Mouse (Mus musculus) cerebellum, adult 2 months (tissue): ENCODE data around the gene Dnajb13. TPM values are rescaled to one million over a fixed set of nuclear protein-coding genes. Genes with fewer than 3 reads are reported as not detected.
A peak's percentile ranks its signal among the peaks of the same experiment; 100 is the strongest.

Source experiments
- DNase-seq, 2 experiments: peaks; one replicate each; pipeline ENCODE4 v3.0.0; 2021
- H3K27ac ChIP-seq: fragments of 200-500 bp; 2 replicates; pipeline ENCODE4 v1.5.1; 2012; ENCODE audit warnings: low read length, control low read depth, inconsistent platforms; ENCODE audit not compliant: insufficient read depth
- H3K27me3 ChIP-seq: fragments of 200-500 bp; 2 replicates; pipeline ENCODE4 v1.6.1; 2012; ENCODE audit warnings: inconsistent platforms, mild to moderate bottlenecking, low read length, moderate library complexity; ENCODE audit not compliant: control insufficient read depth, insufficient read depth
- H3K4me1 ChIP-seq: fragments of 200-500 bp; 2 replicates; pipeline ENCODE4 v1.6.1; 2011; ENCODE audit warnings: low read length; ENCODE audit not compliant: control insufficient read depth, insufficient read depth
- H3K4me3 ChIP-seq: fragments of 200-500 bp; replicated peaks from 2 replicates; pipeline ENCODE3; 2011; ENCODE audit warnings: mild to moderate bottlenecking, low read depth, low read length, control low read depth; ENCODE audit not compliant: insufficient read depth
- CTCF ChIP-seq: fragments of 200-500 bp; IDR thresholded peaks from 2 replicates; pipeline ENCODE4 v1.5.1; 2011; ENCODE audit warnings: low read depth, mild to moderate bottlenecking, control low read depth, low read length, moderate library complexity, borderline replicate concordance; ENCODE audit not compliant: insufficient read depth
- POLR2A ChIP-seq: fragments of 200-500 bp; IDR thresholded peaks from 2 replicates; pipeline ENCODE4 v1.6.1; 2011; ENCODE audit warnings: low read length, control low read depth, borderline replicate concordance; ENCODE audit not compliant: insufficient read depth
- WGBS: fragments of 180-500 bp; shearing (Covaris S2); methylation state at CpG from one replicate; pipeline ENCODE4 v1.1.7; 2018; 5-methylcytosine and 5-hydroxymethylcytosine counted together
- polyA plus RNA-seq: library from polyadenylated mRNA; depleted of rRNA; stranded (reverse); fragments of >200 nt; gene quantifications from 2 replicates; pipeline ENCODE4 v1.2.3, GENCODE M21; 2012; rRNA removed

Dnajb13 gene
- 1.1 and 1.2 TPM in 2 replicates for polyA plus RNA-seq

DNA sequence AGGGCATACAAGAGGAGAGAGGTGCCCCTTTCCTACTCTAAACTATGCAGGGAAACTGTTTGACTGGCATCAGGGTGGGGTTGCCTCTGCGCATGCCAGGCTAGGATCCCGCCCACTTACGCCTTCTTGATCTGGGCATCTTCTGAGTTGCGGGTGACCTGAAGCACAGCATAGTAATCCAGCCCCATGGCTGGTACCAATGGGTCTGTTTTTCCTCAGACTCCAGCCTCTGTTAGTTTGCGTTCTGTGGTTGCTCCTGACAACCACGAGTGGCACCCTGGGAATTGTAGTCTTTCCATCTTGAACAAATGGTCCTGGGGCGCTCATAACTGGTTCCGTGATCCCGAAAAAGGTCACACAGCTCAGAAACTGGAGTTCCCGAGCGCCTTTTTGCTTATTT is at the start of gene Dnajb13:
Gene Dnajb13, minus strand, starts transcription at position 388 of the 400 bp plus-strand sequence.
- Histone ChIP-seq H3K4me3 (no peak within 1 kb of the TSS), H3K27me3 (no peaks in the 10 kb centered on the region), H3K4me1 (no peaks in the 10 kb centered on the region), H3K27ac (no peak within 1 kb of the TSS)
- 45% methylated on average over 11 of the region's 11 CpGs for WGBS
- TF ChIP-seq POLR2A (no peak), CTCF (no peak)
- no peak for DNase-seq

DNA sequence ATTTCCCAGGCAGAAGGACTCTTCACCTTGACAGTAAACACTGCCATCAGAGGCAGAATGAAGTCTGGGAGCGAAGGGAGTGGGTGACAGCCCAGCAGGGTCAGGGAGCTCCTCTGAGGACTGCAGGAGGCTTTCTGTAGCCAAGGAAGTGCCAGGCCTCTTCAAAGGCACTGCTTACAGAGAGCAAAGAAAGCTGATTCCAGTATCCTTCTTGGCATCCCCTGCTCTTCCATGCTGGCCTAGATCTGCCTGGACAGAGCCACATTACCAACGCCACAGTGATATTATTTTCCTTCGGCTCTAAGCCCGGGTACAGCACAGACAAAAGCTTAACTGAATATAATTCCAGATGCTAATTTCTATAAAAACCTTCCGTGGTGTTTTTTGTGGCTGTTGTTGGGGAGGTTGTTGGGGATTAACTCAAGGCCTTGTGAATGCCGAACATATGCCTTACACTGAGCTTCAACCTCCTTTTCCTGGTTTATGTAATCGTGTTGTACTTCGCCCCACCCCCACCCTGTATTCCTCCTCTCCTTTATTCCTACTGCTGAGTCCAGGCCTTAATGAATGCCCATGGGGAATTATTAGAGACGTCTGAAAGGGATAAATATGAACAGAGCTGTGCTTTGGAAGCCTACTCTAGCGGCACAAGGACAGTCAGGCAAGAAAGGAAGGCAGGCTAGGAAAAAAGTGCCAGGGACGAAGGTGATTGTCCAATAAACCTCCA is 47.3 kb upstream of the Dnajb13 start:
- TF ChIP-seq POLR2A: no peak
- TF ChIP-seq CTCF: no peak
- peak in 1 of 2 experiments; percentile 33 for DNase-seq
- H3K27me3 ChIP-seq: no peaks in the 10 kb centered on the region
- WGBS: 51% methylated on average over 11 of the region's 11 CpGs
- peaks cover 4% of the 10 kb centered on the region for H3K4me1 ChIP-seq
- peak overlapping the region; percentile 59 for H3K27ac ChIP-seq
- H3K4me3 ChIP-seq: no peak overlapping the region

DNA sequence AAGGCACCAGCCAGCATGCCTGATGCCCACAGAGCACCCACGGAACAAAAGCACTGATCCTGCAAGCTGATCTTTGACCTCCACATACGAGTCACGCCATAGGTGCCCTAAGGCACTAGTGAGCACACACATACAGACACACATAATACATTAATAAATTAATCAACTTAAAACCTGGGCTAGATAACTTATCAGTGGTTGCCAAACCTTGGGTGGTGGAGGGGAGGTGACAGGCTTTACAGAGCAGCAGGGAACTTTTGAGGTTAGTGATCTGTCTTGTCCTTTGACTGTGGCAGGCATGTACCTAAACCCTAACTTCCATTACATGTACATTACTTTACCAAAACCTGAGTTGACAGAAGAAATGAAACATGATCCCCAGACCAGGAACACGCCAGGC is 44.6 kb upstream of the Dnajb13 start:
- no peak for TF ChIP-seq POLR2A
- TF ChIP-seq CTCF: no peak
- no peak overlapping the region for H3K27ac ChIP-seq
- DNase-seq: no peak

DNA sequence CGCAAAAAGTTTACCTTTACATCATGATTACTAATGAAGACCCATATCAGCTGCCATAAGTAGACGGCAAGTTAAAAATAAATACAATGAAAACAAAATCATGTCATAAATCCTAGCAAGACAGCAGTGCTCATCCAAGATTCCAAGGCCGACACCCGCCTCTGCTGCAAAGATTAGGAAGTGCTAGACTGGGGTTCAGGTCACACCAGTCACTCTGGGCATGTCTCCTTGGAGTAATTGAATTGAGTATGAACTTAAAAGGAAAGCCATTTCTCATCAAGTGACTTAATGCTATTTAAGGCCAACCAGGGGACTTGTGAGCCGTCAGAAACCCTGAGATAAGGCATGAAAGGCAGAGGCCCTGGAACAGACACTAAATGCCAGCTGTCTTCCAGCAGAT is 42.5 kb upstream of the Dnajb13 start:
- 95% methylated on average over 5 of the region's 5 CpGs for WGBS
- no peaks in the 10 kb centered on the region; the same call in 1 of the 2 replicates for H3K27me3 ChIP-seq
- no peak overlapping the region for H3K4me3 ChIP-seq
- H3K27ac ChIP-seq: no peak overlapping the region
- H3K4me1 ChIP-seq: peaks cover 4% of the 10 kb centered on the region
- no peak for DNase-seq
- TF ChIP-seq POLR2A: no peak
- no peak for TF ChIP-seq CTCF

More for the DNA sequence above, 44.6 kb upstream of the Dnajb13 start:
- Histone ChIP-seq H3K27me3 (no peaks in the 10 kb centered on the region), H3K4me3 (no peak overlapping the region), H3K4me1 (peaks cover 4% of the 10 kb centered on the region)
- 85% methylated on average over 4 of the region's 4 CpGs for WGBS

DNA sequence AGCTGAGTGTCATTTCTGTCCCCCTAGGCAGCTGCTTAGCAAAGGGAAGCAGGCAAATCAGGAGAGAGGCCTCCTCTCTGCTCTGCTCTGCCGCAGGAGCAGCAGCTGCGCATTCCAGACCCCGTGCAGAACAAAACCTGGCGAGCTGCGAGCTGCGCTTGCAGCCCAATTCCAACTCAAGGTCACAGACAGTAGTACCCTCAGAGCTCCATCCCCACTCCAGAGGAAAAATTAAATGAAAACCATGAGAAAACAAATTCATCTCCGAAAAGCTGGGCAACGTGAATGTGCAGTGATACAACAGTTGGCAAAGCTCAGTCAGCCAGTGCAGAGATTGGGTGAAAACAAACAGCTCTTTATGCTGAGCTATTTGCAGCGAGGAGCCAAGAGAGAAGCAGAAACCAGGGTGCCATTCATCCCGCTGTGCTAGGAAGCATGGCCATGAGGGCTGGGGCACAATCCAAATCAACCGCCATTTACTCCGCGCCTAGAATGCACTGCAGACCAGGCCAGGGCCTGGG is 40.7 kb upstream of the Dnajb13 start:
- peak overlapping the region; percentile 71 for H3K27ac ChIP-seq
- peak; percentile 57 to 64 for DNase-seq
- no peak for TF ChIP-seq CTCF
- TF ChIP-seq POLR2A: no peak
- H3K27me3 ChIP-seq: no peaks in the 10 kb centered on the region; the same call in 1 of the 2 replicates
- H3K4me1 ChIP-seq: peaks cover 4% of the 10 kb centered on the region; the same call in 1 of the 2 replicates
- 17% methylated on average over 13 of the region's 13 CpGs for WGBS
- H3K4me3 ChIP-seq: no peak overlapping the region

DNA sequence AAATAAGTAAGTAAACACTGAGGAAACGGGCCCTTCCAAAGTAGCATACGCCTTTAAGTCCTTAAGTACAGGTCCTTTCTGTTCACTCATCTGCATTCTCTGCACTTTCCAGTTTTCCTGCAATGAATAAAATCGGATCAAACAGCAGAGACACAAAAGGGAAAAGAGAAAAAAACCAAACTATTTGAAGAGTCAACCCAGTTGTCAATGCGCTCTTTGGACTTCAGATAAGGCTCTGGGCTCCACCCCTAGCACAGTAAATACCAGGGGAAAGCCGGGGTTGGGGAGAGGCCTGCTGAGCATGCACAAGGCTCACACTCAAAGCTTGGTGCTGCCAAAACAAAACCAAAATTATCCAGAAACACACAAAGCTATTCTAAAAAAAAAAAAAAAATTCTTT is 40.2 kb upstream of the Dnajb13 start:
- WGBS: 75% methylated on average over 5 of the region's 5 CpGs

DNA sequence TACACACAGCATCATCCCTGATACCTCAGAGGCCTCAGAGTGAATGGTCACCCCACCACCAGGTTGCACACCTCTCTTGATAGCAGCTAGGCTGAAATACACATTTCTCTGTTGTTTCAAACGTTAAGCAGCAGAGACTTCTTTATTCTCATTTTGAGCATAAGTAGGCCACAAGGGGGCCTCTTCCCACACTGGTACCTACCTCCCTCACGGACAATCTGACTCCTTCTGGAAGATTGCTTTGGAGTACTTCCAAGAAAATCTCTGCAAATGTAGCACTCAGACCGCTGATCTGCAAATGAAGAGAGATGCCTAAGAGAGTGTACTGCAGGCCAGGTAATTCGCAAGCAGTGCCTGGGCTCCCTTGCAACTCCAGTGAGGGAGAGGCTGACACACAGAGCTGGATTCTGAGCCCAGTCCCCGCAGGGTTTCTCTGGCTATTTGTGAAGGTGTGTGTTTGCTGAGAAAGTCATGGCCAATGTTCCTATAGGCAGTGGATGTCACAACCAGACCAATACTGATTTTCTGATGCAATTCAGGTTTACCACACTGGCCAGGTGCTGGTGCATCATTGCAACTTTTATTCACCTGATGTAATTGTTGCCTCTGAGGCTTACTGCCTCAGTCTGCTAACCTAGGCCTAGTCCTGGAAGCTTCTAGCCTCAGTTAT is 35.7 kb upstream of the Dnajb13 start:
- Histone ChIP-seq H3K4me1 (peaks cover 9% of the 10 kb centered on the region), H3K27ac (peak overlapping the region; percentile 64), H3K4me3 (no peak overlapping the region), H3K27me3 (no peaks in the 10 kb centered on the region; the same call in 1 of the 2 replicates)
- TF ChIP-seq CTCF (peak; percentile 39; the same call in 1 of the 2 replicates), POLR2A (no peak)
- WGBS: 8% methylated on average over 5 of the region's 5 CpGs
- peak; percentile 49 to 66 for DNase-seq

More for the DNA sequence above, 40.2 kb upstream of the Dnajb13 start:
- Histone ChIP-seq H3K27me3 (no peaks in the 10 kb centered on the region; the same call in 1 of the 2 replicates), H3K27ac (no peak overlapping the region; the same call in 1 of the 2 replicates), H3K4me1 (peaks cover 9% of the 10 kb centered on the region), H3K4me3 (no peak overlapping the region)
- no peak for DNase-seq
- TF ChIP-seq POLR2A: no peak
- no peak for TF ChIP-seq CTCF

DNA sequence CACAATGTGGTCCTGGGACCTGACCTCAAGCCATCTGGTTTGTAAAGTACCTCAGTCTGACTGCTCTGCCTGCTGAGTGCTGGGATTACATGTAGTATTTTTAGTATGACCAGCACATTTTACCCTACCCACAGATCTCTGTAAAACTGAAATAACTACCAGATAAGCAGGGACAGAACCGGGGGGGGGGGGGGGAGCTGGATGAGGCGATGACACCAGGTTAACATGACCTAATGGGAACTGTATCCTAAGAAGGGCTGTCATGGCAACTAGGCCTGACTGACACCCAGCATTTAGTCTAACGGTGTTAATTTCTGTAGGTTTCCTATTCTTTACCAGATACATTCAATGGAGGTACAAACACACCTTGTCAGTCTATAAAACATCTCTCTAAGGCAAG is 35.0 kb upstream of the Dnajb13 start:
- 83% methylated on average over 3 of the region's 3 CpGs for WGBS
- Histone ChIP-seq H3K27me3 (no peaks in the 10 kb centered on the region; the same call in 1 of the 2 replicates), H3K4me3 (no peak overlapping the region), H3K4me1 (peaks cover 9% of the 10 kb centered on the region), H3K27ac (no peak overlapping the region)
- TF ChIP-seq CTCF (no peak), POLR2A (no peak)
- no peak for DNase-seq
